Mouse (Mus musculus): ENCODE results near the gene Elobl.

Elobl gene

GRCm38 (mm10) chr11:88934089-88935000, 32.4 kb downstream of the Elobl start:
- DNase-seq (ENCODE audit: low spot score in 2 of 2), result no peak

GRCm38 (mm10) chr11:88933030-88933429, 33.7 kb downstream of the Elobl start:
- DNase-seq (ENCODE audit: low spot score in 2 of 2), result no peak

- DNase-seq (ENCODE audit: low spot score in 2 of 2), result no peak
Observed at GRCm38 (mm10) chr11:88931692-88932530, 34.8 kb downstream of the Elobl start.

- DNase-seq (ENCODE audit: low spot score in 2 of 2), result no peak
Observed at GRCm38 (mm10) chr11:88926566-88926965, 40.2 kb downstream of the Elobl start.

Measured in urinary bladder, postnatal 36 days (tissue).